Mouse (Mus musculus): ENCODE measurements at regions not wholly inside any gene's neighbourhood (a gene's known extent, or its start where the extent isn't known, plus 50 kb on each side); places are given as distances from the start of the nearest gene placed in this dataset.

GRCm38 (mm10) chr3:102311482-102312225 lies 107.2 kb upstream of the Vangl1 start:
- no peak for DNase-seq (ENCODE audit: low spot score in 2 of 2)

- DNase-seq (ENCODE audit: low spot score in 2 of 2) = no peak
These were observed 105.8 kb upstream of the Vangl1 start for GRCm38 (mm10) chr3:102310243-102310642.

DNA sequence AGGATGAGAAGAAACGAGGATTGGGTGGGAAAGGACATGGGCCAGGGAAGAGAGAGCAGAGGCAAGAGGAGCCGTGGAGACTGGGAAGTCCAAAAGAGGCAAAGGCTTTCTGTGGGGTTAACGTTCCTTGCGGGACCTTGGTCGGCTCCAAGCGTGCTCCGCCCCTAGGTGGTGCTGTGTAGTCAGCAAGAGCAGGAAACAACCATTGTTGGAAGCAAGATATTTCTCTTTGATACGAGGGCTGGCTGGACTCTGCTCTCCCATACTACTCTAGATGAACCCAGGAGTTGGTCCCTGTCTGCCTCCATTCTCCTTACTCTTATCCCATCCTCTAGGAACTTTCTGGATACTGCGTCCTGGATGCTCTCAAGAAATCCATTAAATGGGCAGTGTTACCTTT lies 105.3 kb upstream of the Vangl1 start:
- no peak for DNase-seq (ENCODE audit: low spot score in 2 of 2)

DNA sequence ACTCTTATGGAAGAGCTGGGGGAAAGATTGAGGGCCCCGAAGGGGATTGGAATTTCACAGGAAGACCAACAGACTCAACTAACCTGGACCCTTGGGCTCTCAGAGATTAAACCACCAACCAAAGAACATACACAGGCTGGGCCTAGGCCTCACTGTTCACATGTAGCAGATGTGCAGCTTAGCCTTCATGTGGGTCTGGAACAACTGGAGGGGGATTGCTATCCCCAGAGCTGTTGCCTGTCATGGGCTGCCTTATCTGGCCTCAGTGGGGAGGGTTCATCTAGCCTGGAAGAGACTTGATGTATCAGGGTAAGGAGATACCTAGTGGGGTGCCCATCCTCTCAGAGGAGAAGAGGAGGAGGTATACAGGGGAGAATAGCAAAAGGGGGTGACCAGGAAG lies 103.2 kb upstream of the Vangl1 start:
- DNase-seq (ENCODE audit: low spot score in 2 of 2) = no peak

GRCm38 (mm10) chr3:102292385-102292784 lies 87.9 kb upstream of the Vangl1 start:
- no peak for DNase-seq (ENCODE audit: low spot score in 2 of 2)

- no peak for DNase-seq (ENCODE audit: low spot score in 2 of 2)
These were observed 77.5 kb upstream of the Vangl1 start for GRCm38 (mm10) chr3:102281983-102282382.

DNA sequence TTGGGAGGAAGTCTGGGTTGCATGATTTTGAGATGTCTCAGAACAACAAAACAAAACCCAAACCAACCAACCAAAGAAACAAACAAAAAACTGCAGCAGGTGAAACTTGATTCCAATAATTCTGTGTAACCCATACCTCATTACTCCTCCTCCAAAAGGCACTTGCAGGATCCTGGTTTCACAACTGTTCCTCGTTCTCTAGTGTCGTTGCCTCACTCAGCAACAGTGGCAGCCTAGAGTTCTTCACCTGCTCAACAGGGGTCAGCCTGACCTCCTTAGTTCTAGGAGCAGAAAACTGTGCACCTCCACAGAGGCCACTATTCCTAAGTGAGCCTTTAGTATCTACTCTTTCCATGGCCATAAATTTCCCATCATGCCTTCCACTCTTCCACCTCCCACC lies 72.3 kb upstream of the Vangl1 start:
- DNase-seq (ENCODE audit: low spot score in 2 of 2) = no peak

- DNase-seq (ENCODE audit: low spot score in 2 of 2) = no peak
These were observed 71.8 kb upstream of the Vangl1 start for GRCm38 (mm10) chr3:102276283-102276682.

GRCm38 (mm10) chr3:102275256-102276022 lies 70.9 kb upstream of the Vangl1 start:
- peak; percentile 1 to 4 for DNase-seq (ENCODE audit: low spot score in 2 of 2)

DNA sequence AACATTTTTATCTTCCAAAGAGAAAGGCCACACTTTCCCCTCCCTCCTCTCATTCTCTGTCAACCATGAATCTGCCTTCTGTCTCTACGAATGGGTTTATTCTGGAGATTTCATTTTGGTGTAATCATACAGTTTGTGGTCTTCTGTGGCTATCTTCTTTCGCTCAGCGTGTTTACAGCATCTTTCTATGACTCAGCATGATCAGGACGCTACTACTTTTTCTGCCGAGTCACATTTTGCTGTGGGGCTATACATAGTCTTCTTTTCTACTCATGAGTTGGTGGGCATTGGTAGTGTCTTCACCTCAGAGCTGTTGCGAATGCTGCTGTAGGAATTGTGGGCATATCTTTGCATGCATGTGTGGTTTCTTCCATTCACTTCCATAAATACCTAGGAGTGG lies 66.3 kb upstream of the Vangl1 start:
- DNase-seq (ENCODE audit: low spot score in 2 of 2) = no peak

DNA sequence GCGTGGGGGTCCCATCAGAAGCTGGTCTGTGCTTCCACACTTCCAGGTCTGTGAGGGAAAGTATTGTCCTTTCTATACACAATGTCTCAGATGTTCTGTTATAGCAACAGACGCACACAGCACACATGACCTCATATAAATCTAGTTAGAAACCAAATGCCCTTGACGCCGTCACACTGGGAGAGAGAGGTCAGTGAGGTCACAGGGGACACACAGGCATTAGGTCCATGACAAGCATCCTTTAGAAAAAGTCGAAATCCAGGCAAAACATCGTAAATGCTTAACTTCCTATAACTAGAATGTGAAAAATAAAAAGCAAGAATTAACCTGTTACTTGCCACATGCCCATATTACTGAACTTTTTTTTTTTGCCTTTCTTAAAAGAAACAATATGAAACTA lies 65.8 kb upstream of the Vangl1 start:
- DNase-seq (ENCODE audit: low spot score in 2 of 2) = no peak

DNA sequence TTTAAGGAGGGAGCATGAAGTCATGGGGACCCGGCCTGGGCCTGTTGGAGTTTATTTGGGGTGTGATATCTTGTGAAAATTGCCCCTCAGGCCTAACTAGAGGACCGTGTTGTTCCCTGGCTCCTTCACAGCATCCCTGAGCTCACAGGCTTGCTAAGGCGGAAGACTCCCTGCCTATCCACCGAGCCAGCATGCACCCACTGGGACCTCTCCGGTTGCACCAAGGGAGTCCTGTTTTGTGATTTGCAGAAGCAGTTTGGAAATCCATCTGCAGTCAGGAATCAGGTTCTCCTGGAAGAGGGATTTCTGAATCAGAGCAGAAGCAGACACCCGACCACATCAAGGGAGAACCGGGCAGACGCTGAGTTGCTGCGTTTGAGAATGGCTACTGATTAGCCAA lies 61.6 kb upstream of the Vangl1 start:
- no peak for DNase-seq (ENCODE audit: low spot score in 2 of 2)

DNA sequence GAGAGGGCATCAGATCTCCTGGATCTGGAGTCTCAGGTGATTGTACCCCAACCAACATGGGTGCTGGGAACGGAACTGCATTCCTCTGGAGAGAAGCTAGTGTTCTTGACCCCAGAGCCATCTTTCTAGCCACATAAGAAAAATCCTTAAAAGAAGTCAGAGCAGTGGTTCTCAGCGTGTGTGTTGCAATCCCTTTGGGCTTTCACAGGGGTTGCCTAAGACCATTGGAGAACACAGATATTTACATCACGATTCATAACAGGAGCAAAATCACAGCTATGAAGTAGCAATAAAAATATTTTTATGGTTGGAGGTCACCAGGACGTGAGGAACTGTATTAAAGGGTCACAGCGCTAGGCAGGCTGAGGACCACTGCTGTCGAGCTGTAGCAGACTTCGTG lies 60.7 kb upstream of the Vangl1 start:
- DNase-seq (ENCODE audit: low spot score in 2 of 2) = no peak

DNA sequence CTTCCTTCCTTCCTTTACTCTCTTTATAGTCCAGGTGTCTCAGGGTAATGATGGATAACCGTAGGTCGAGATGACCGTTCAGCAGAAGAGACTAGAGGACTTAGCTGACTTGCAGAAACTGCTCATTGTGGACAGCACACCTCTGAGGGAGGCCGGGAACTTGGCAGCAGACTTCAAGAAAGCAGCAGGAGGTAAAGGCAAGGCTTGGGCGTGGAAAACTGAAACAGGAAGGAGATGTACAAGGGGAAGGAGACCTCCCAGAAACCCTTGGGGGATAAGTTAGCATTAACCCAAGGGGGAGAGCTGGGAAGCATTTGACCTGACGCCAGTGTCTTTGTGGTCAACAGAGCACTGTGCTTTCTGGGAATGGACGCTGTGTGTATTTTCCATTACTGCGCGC lies 58.8 kb upstream of the Vangl1 start:
- DNase-seq (ENCODE audit: low spot score in 2 of 2) = no peak

DNA sequence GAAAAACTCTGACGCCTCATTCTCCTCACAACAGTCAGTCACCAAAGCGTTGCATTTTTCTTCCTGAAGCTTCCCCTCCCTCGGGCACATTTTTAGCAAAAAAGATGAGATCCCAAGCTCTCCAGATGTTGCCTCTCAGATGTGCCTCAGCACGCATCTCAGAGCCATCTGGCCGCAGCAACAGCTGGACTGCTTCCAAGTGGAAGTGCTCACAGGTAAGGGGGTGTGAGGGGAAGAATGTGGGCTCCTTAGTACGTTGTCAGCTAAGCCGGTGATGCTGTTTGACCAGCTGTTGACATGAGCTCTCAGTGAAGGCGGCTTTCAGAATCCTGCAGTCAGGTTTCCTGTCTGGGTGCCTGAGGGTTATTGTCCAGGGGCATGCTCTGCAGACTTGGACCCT lies 58.2 kb upstream of the Vangl1 start:
- no peak for DNase-seq (ENCODE audit: low spot score in 2 of 2)

GRCm38 (mm10) chr3:102261517-102261916 lies 57.0 kb upstream of the Vangl1 start:
- DNase-seq (ENCODE audit: low spot score in 2 of 2) = no peak
